Mouse (Mus musculus) MEL (cell line): ENCODE results near the gene Otulinl.

Source experiments
- CTCF ChIP-seq, 3 experiments: IDR thresholded peaks in 2 of 3; conservative IDR thresholded peaks in 1 of 3; 2 replicates each; pipeline ENCODE4 v1.5.1; 2011 to 2012; ENCODE audit warnings: low read length in 3 of 3, low read depth in 2 of 3, mild to moderate bottlenecking in 2 of 3, improper control_type of control experiment in 1 of 3, inconsistent platforms in 1 of 3, mixed read lengths in 1 of 3, moderate library complexity in 1 of 3; ENCODE audit not compliant: control insufficient read depth in 1 of 3, insufficient read depth in 1 of 3, poor library complexity in 1 of 3, severe bottlenecking in 1 of 3
- EP300 ChIP-seq, 2 experiments: IDR thresholded peaks; 2 replicates each; pipeline ENCODE4 v1.6.1; 2011; ENCODE audit warnings: improper control_type of control experiment in 2 of 2, low read length in 2 of 2, low read depth in 1 of 2, mild to moderate bottlenecking in 1 of 2
- MAFK ChIP-seq: IDR thresholded peaks from 2 replicates; pipeline ENCODE4 v1.6.1; 2011; ENCODE audit warnings: low read depth, mild to moderate bottlenecking, low read length, improper control_type of control experiment, borderline replicate concordance
- MEF2A ChIP-seq: IDR thresholded peaks from 2 replicates; pipeline ENCODE4 v1.6.1; 2014; ENCODE audit warnings: low read depth, mild to moderate bottlenecking, inconsistent platforms, low read length, improper control_type of control experiment; ENCODE audit not compliant: poor library complexity, insufficient replicate concordance, severe bottlenecking; ENCODE audit errors: extremely low read depth
- MYC ChIP-seq: IDR thresholded peaks from 2 replicates; pipeline ENCODE4 v1.6.1; 2011; ENCODE audit warnings: low read depth, mild to moderate bottlenecking, low read length, improper control_type of control experiment, moderate library complexity
- POLR2A ChIP-seq, 2 experiments: IDR thresholded peaks; 2 replicates each; pipeline ENCODE4 v1.6.1; 2011 to 2012; ENCODE audit warnings: low read length in 2 of 2, mild to moderate bottlenecking in 2 of 2, control low read depth in 1 of 2, improper control_type of control experiment in 1 of 2, low read depth in 1 of 2, moderate library complexity in 1 of 2; ENCODE audit not compliant: control insufficient read depth in 1 of 2, insufficient read depth in 1 of 2, poor library complexity in 1 of 2
- TBP ChIP-seq: IDR thresholded peaks from 2 replicates; pipeline ENCODE4 v1.8.0; 2011; ENCODE audit warnings: low read depth, low read length, improper control_type of control experiment

DNA sequence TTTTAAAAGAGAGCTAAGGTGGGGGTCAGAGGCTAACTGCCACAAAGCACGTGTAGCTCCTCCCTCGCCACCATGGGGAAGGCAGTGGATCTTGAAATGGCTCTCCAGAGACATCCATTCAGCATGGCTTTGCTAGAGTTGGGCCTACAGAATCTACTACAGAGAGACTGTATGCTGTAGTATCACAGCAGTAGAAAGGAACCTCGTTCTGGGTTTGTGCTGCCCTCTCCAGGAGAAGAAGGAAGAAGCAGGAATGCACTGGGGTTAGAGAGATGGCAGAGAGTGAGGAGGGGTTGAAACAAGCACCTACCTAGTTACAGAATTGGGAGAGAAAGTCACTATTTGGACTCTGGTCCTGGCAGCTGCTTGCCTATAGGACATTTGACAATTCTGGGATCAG, 34.0 kb upstream of the Otulinl start:
- TF ChIP-seq MEF2A (no peak), POLR2A (IDR thresholded peaks at IDR 0.05; ENCODE audit: control insufficient read depth in 1 of 2, insufficient read depth in 1 of 2, low read depth in 1 of 2, low read length in 2 of 2, poor library complexity in 1 of 2) (no peak), CTCF (IDR thresholded peaks at IDR 0.05 in 2 of 3, conservative IDR thresholded peaks at IDR 0.05 in 1 of 3; ENCODE audit: control insufficient read depth in 1 of 3, insufficient read depth in 1 of 3, low read depth in 2 of 3, low read length in 3 of 3, poor library complexity in 1 of 3, severe bottlenecking in 1 of 3) (peak in 2 of 3 experiments; percentile 37 to 82; a peak in 5 of 6 replicates), MYC (no peak), TBP (no peak), EP300 (IDR thresholded peaks at IDR 0.05; ENCODE audit: low read depth in 1 of 2, low read length in 2 of 2) (no peak), MAFK (no peak)
